Mouse (Mus musculus) R1 (cell line): ENCODE results near the gene Olfr1378.

Source experiments
- DNase-seq: peaks from one replicate; pipeline ENCODE4 v3.0.0-alpha.2; 2018; ENCODE audit warnings: low read depth, low spot score

The Olfr1378 gene

GRCm38 (mm10) chr11:50966230-50966629 is at the start of gene Olfr1378:
Gene Olfr1378, plus strand, starts transcription at chr11:50966530.
- no peak for DNase-seq

- no peak for DNase-seq
Observed at GRCm38 (mm10) chr11:50930469-50931014, 35.8 kb upstream of the Olfr1378 start.

DNA sequence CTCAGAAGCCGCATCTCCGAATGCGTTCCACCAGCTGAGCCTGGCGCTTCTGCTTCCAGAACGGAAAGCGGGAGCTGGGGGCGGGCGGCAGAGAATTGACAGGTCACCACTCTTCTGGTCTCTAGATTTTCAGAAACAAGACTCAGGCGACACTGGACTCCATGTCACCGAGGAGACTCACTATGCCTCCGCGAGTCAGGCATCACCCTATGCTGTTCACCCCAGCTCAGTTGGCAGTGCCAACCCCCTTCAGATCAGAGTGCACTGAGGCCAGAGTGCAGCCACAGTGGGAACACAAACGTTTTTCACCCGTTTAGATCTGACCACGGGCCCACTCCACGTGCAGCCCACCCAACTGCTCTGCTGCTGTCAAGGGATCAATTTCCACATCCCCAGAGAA is 35.3 kb upstream of the Olfr1378 start:
- no peak for DNase-seq

DNA sequence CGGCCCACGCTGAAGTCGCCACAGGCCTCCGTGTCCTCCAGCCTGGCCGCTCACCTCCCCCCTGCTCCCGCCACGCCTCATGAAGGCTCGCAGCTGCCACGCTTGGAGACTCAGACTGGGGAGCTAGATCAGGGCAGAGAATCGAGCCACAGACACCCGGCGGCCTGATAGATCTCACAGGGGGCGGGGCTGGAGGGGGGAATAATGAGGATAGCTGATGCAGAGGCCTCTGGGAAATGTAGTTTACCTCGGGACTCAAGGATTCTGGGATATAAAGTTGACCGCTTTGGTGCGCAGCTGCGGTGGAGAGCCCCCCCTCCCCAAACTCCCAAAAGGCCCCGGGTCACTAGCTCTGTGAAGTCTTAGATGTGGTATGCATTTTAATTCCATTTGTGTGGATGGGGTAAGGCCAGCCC is 34.9 kb upstream of the Olfr1378 start, which contains the start of gene Zfp354b:
TSS of gene Zfp354b (minus strand) at position 183 of the 416 bp plus-strand sequence.
- DNase-seq, result peak; percentile 93

DNA sequence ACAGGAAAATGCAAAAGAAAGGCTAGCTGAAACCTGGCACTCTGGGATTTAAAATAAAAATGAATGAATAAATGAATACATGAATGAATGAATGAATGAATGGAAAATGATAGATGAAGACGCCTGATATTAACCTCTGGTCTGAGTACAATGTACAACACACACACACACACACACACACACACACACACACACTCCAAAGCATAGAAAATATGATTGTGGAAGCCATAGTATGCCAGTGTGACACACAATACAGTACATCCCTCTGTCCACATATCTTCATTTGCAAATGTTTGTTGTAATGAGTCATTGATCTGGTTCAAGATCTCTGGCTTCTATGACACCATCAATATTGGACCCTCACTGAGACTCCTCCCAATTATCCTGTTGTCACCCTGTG is 34.3 kb upstream of the Olfr1378 start:
- no peak for DNase-seq

GRCm38 (mm10) chr11:50938435-50938834 is 27.9 kb upstream of the Olfr1378 start:
- DNase-seq, result no peak

DNA sequence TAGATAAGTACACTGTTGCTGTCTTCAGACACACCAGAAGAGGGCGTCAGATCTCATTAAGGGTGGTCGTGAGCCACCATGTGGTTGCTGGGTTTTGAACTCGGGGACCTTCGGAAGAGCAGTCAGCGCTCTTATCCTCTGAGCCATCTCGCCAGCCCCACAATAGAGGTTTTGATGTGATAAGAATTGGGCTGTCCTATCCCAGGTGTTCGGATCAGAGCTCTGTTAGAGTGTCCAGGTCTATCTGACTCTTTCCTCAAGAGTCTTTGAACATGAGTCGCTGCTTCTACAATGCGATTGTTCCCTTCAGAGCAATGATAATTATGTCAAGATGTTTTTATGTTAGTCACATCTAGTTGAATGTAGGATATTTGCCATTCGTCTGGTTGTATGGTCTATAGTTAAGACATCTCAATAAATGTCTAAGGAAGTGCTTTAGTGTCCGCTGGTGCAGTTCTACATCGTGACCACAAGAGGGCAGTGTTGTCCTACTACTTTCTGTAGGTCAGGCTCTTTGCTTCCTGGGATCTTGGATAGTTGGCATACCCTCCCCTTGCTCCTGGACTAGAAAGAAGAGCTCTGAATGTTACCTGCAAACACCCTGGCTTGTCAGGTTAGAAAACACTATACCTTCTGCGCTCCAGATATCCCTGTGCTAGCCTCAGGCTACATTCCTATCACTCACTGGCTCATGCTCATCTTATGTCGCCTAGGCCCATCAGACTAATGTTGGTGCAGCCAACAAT is 26.5 kb upstream of the Olfr1378 start:
- DNase-seq, result peak; percentile 68

DNA sequence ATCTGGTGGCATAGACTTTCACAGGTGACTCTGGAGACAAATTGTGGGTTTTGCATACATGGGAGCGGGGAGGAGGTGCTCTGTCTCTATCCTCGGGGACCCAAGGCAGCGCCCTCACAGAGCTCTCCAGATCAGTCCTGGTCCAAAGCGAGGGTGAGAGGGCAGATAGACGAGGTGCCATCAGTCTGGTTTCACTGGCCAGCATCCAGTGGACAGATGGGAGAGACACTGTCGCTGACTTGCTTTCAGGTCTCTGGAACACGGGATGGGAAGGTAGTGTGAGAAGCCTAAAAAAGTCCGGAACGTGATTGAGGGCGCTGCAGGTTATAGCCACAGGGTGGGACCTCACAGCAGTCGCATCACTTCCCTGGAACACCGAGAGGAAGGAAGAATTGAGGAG is 23.9 kb upstream of the Olfr1378 start:
- DNase-seq, result no peak

DNA sequence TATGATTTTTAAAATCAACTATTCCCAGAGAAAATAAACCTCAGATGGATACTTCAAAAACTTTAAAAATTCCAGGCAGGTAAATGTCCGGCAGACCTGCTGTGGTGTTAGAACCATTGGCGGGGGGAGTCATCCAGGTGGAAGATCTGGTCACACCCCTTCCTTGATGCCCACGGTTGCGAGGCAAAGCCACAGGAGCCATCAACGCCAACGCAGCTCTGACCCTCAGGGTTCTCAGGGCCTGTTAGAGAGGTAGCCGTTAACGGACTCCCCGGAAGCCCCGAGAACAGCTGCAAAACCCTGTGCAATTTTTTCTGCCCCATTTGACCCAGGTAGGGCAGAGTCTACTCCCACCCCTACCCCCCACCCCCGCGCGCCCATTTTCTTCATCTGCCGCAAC is 22.8 kb upstream of the Olfr1378 start, which contains the start of gene 4933414I15Rik:
TSS of gene 4933414I15Rik (minus strand) at position 260 of the 400 bp plus-strand sequence.
- DNase-seq, result no peak

DNA sequence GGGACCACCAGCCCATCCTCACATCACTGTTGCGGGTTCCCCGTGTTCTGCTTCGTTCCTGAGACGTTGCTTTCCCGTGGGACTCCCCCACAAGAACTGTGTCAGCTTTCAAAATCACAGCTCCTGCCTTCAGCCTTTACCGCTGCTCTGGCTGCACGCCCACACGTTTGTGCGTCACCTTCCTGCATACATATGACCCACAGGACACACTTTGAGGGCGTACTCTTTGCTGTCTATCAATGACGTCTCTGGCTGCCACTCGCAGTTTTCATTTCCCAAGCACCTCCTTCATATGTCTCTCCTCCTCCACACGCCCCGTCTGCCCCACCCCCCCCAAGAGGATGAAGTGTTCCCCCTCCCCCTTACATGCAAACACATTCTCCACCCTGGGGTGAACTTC is 14.0 kb upstream of the Olfr1378 start:
- DNase-seq, result peak; percentile 35

DNA sequence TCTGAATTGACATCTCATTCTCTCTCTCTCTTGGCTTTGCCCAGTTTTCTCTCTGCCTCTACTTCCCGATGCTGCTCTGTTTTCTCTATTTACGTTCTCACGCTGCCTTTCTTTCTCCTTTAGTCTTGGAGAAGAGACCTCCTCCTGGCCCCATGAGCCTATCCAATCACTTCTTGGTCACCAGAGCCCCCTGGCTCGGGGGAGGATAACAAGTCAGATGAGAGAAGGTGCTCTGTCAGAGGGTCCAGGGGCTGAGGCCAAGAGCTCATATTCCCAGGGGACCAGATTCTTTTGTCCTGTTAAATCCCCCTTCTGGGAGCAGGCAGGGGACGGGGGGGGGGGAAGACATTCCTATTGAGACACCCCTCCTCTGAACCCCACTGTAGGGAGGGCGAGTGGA is 12.7 kb upstream of the Olfr1378 start, which contains the start of gene Prop1:
TSS of gene Prop1 (minus strand) at position 101 of the 400 bp plus-strand sequence.
- no peak for DNase-seq

GRCm38 (mm10) chr11:50964886-50965285 is 1.4 kb upstream of the Olfr1378 start:
- no peak for DNase-seq

DNA sequence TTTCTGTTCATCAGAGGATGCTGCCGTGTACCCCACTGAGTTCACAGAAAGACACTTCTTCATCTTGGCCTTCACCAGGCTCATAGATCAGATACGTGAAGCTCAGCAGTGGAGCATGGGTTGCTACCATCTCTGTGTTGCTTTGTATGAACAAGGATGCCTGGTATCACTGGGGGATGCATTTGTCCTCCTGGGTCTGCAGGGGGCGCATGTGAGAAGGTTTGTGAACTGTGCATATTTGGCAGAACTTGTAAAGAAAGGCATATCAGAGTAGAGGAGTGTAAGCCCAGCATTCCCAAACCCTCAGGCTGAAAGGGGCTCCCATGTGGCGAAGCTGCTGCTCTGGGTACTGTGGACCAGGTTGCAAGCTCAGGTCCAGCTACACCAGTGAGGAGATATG is 10.9 kb downstream of the Olfr1378 start:
- DNase-seq, result peak; percentile 33

DNA sequence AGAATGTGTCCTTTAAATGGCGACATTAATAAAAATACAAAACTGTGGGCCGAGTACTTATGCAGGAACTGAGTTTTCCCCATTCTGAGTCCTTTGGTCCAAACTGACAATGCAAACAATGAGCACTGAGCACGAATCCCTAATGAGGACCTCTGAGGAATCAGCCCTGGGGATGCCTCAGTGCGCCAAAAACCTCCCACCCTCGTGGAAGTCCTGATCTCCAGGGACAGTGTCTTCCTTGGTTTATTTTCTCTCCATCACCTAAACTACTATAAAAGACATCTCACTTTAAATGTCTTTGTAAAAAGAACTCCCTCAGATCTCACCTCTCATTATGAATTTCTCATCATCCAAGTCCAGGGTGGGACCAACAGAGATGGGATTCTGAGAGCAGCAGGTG is 15.3 kb downstream of the Olfr1378 start, which contains the start of gene Olfr1377:
TSS of gene Olfr1377 (plus strand) at position 301 of the 400 bp plus-strand sequence.
- DNase-seq, result no peak

- DNase-seq, result no peak
Observed at GRCm38 (mm10) chr11:51003296-51003695, 37.0 kb downstream of the Olfr1378 start, which contains the start of gene Olfr51. Gene Olfr51, plus strand, starts transcription at chr11:51003596.

DNA sequence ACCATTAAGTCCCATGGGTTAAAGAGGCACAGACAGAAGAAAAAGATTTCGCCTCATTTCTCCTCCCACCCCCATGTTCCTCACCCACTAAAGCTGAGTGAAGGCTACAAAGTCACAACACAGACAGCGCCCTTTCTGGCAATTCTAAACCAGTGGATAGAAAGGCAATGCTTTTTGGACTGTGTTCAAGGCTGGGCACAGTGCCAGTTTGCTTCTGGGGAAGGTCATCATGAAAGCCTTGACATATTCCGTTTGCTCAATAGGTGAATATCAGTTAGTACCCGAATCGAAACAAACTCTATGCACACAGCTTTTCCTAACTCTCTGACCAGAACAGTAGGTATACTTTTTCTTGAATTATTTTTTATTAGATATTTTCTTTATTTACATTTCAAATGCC is 45.5 kb downstream of the Olfr1378 start:
- DNase-seq, result no peak

DNA sequence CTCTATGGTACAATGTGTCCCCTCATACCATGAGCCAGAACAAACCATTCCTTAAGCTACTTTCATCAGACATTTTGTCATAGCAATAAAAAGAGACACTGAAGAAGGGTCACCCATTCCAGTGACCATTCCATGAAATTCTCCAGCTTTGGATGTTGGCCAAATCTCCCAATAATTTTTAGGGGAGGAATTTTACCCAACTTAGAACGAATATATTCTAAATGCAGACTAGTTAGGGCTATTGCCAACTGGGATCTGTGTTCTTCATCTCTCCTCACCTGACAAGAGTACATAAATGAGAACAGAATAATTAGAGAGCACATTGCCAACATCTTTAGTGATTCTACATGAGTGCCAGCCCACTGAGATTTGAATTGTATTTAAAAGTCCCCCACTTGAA is 47.6 kb downstream of the Olfr1378 start, which contains the start of gene Olfr54:
TSS of gene Olfr54 (plus strand) at position 301 of the 400 bp plus-strand sequence.
- no peak for DNase-seq

DNA sequence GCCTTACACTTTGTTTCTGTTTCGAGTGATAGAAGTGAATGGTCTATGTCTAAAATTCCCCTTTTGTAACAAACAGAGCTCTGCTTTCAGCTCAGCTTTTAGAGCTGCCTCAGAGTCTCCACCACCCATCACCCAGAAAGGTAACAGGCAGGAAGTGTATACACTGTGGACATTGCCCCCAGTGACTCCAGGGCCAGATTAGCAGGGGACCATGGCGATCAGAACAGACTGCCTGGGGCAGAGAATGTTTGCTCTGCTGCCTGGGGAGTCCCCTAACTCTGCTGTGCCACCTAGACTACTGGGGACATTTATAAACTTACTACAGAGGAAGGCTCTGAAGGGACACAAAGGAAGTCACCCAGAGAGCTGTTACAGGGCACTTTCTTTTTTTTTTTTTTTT is 50.0 kb downstream of the Olfr1378 start:
- DNase-seq, result no peak
